Mouse (Mus musculus) myocyte (in vitro differentiated cells): ENCODE data around the gene a. TPM values are rescaled to one million over a fixed set of nuclear protein-coding genes. Genes with fewer than 3 reads are reported as not detected.
"Not testable (repeated sequence)": the region's sequence is repeated elsewhere in the genome, so short reads cannot be mapped to it uniquely, and the experiment has no call there.

Experiments
- H3K27me3 ChIP-seq: one replicate; pipeline ENCODE4 v1.6.1; 2011; ENCODE audit not compliant: control insufficient read depth, insufficient read depth, insufficient read length
- H3K36me3 ChIP-seq: one replicate; pipeline ENCODE4 v1.6.1; 2011; ENCODE audit not compliant: control insufficient read depth, insufficient read depth
- H3K4me2 ChIP-seq: one replicate; pipeline ENCODE4 v1.6.1; 2011; ENCODE audit warnings: low read depth, control low read depth
- H3K4me3 ChIP-seq: one replicate; pipeline ENCODE4 v1.5.1; 2011; ENCODE audit warnings: mild to moderate bottlenecking, control low read depth, moderate library complexity
- H3K79me2 ChIP-seq: one replicate; pipeline ENCODE4 v1.6.1; 2011; ENCODE audit not compliant: control insufficient read depth, insufficient read depth
- H3ac ChIP-seq: one replicate; pipeline ENCODE4 v1.6.1; 2011; ENCODE audit not compliant: control insufficient read depth, insufficient read length
- CEBPB ChIP-seq: IDR thresholded peaks from 2 replicates; pipeline ENCODE4 v1.6.1; 2011; ENCODE audit warnings: mild to moderate bottlenecking, moderate library complexity; ENCODE audit not compliant: poor library complexity, insufficient read depth, severe bottlenecking
- E2F4 ChIP-seq: IDR thresholded peaks from one replicate; pipeline ENCODE4 v1.6.1; 2011; ENCODE audit warnings: mild to moderate bottlenecking, control low read depth, moderate library complexity; ENCODE audit not compliant: insufficient read depth
- MAX ChIP-seq: IDR thresholded peaks from one replicate; pipeline ENCODE4 v1.6.1; 2011; ENCODE audit warnings: low read depth, mild to moderate bottlenecking, control low read depth
- MYOD1 ChIP-seq, 3 experiments: IDR thresholded peaks; one replicate each; pipeline ENCODE4 v1.6.1; 2011; ENCODE audit warnings: control low read depth in 2 of 3, low read depth in 2 of 3, mild to moderate bottlenecking in 2 of 3, moderate library complexity in 1 of 3; ENCODE audit not compliant: insufficient read length in 2 of 3, control insufficient read depth in 1 of 3
- MYOG ChIP-seq, 3 experiments: IDR thresholded peaks; one replicate each; pipeline ENCODE4 v1.6.1; 2011; ENCODE audit warnings: control low read depth in 2 of 3, low read depth in 2 of 3, mild to moderate bottlenecking in 2 of 3; ENCODE audit not compliant: insufficient read length in 2 of 3, control insufficient read depth in 1 of 3, insufficient read depth in 1 of 3
- POLR2A ChIP-seq: IDR thresholded peaks from one replicate; pipeline ENCODE4 v1.6.1; 2011; ENCODE audit warnings: low read depth, mild to moderate bottlenecking, control low read depth, moderate library complexity; ENCODE audit not compliant: insufficient read length
- POLR2AphosphoS2 ChIP-seq: IDR thresholded peaks from one replicate; pipeline ENCODE4 v1.6.1; 2011; ENCODE audit warnings: low read depth, control low read depth; ENCODE audit not compliant: insufficient read length
- REST ChIP-seq: IDR thresholded peaks from one replicate; pipeline ENCODE4 v1.6.1; 2011; ENCODE audit warnings: mild to moderate bottlenecking, control low read depth, moderate library complexity; ENCODE audit not compliant: insufficient read depth, insufficient read length
- SRF ChIP-seq: IDR thresholded peaks from one replicate; pipeline ENCODE4 v1.6.1; 2011; ENCODE audit warnings: low read depth; ENCODE audit not compliant: control insufficient read depth, insufficient read length
- TCF12 ChIP-seq: IDR thresholded peaks from one replicate; pipeline ENCODE4 v1.6.1; 2011; ENCODE audit warnings: mild to moderate bottlenecking, control low read depth; ENCODE audit not compliant: poor library complexity, insufficient read depth, severe bottlenecking
- TCF3 ChIP-seq: IDR thresholded peaks from one replicate; pipeline ENCODE4 v1.6.1; 2011; ENCODE audit warnings: low read depth, control low read depth; ENCODE audit not compliant: insufficient read length
- USF1 ChIP-seq: IDR thresholded peaks from one replicate; pipeline ENCODE4 v1.6.1; 2011; ENCODE audit warnings: low read depth, mild to moderate bottlenecking, control low read depth, moderate library complexity
- polyA plus RNA-seq: library from polyadenylated mRNA; unstranded; fragments of >200 nt; fragmentation: generic; extraction: Trizol; gene quantifications from one replicate; pipeline ENCODE4 v1.2.1, GENCODE M21; 2012; ENCODE audit warnings: missing spikeins

Gene a
- polyA plus RNA-seq, 1 experiment, result not detected

- Histone ChIP-seq H3ac (no peak overlapping the region), H3K79me2 (no peaks in the 10 kb centered on the region), H3K4me3 (no peak overlapping the region), H3K36me3 (no peaks in the 10 kb centered on the region), H3K27me3 (peaks cover 27% of the 10 kb centered on the region), H3K4me2 (no peak overlapping the region)
- TF ChIP-seq SRF, result no peak
- TF ChIP-seq TCF12, result no peak
- TF ChIP-seq MYOG (IDR thresholded peaks at IDR 0.05; ENCODE audit: control insufficient read depth in 1 of 3, insufficient read depth in 1 of 3, insufficient read length in 2 of 3, low read depth in 2 of 3), result no peak
- TF ChIP-seq REST, result no peak
- no peak for TF ChIP-seq POLR2AphosphoS2
- TF ChIP-seq USF1, result no peak
- no peak for TF ChIP-seq POLR2A
- no peak for TF ChIP-seq TCF3
- no peak for TF ChIP-seq MYOD1 (IDR thresholded peaks at IDR 0.05; ENCODE audit: control insufficient read depth in 1 of 3, insufficient read length in 2 of 3, low read depth in 2 of 3)
- TF ChIP-seq MAX, result no peak
- no peak for TF ChIP-seq CEBPB
- no peak for TF ChIP-seq E2F4
These were observed 172.0 kb downstream of the a start for GRCm38 (mm10) chr2:154963176-154963575.

- not testable (repeated sequence) for H3K79me2 ChIP-seq, H3K4me2 ChIP-seq, H3ac ChIP-seq, H3K4me3 ChIP-seq, H3K27me3 ChIP-seq, H3K36me3 ChIP-seq
- TF ChIP-seq MYOG (IDR thresholded peaks at IDR 0.05; ENCODE audit: control insufficient read depth in 1 of 3, insufficient read depth in 1 of 3, insufficient read length in 2 of 3, low read depth in 2 of 3), result peak in 1 of 3 experiments; percentile 38
These were observed 178.7 kb downstream of the a start for GRCm38 (mm10) chr2:154969740-154970397.

DNA sequence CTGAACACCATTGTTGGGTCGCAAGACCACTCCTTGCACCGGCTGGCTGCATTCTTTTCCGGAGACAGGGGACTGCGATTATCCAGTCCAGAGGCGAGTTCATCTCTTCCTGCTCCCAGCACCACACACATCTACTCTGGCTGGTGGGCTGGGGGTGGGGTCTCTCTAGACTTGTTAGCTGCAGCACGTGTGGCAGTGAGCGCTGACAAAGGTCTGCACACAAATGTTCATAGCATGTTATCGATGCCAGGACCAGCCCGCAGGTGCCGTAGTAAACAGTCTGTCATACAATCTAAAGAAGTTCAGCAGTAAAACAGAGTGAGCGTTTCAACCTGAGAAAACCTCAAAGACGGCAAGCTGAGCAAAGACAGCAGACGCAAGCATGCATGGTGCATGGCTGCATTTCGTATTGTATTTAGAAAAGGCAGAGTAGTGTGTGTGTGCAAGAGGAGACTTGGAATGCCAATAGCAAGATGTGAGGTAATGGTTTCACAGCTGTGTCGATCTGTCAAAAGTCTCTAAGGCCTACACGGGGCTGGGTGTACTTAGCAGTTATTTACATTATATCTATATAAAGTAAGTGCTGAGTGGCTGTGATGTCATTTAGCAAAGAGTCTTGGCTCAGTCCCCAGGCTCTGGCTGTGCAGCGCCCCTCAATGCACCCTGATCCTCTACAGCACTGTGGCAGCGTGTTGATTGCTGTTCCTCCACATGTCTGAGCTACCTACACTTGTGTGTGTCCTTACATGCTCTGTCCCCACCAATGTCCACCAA, 180.9 kb downstream of the a start:
- no peak overlapping the region for H3ac ChIP-seq
- no peak for TF ChIP-seq MAX
- peak in 2 of 3 experiments; percentile 18 to 28 for TF ChIP-seq MYOD1 (IDR thresholded peaks at IDR 0.05; ENCODE audit: control insufficient read depth in 1 of 3, insufficient read length in 2 of 3, low read depth in 2 of 3)
- no peak for TF ChIP-seq POLR2AphosphoS2
- no peak for TF ChIP-seq REST
- TF ChIP-seq CEBPB, result no peak
- TF ChIP-seq TCF3, result no peak
- no peak for TF ChIP-seq MYOG (IDR thresholded peaks at IDR 0.05; ENCODE audit: control insufficient read depth in 1 of 3, insufficient read depth in 1 of 3, insufficient read length in 2 of 3, low read depth in 2 of 3)
- no peaks in the 10 kb centered on the region for H3K27me3 ChIP-seq
- no peak overlapping the region for H3K4me3 ChIP-seq
- no peak overlapping the region for H3K4me2 ChIP-seq
- H3K36me3 ChIP-seq, result no peaks in the 10 kb centered on the region
- H3K79me2 ChIP-seq, result no peaks in the 10 kb centered on the region

- TF ChIP-seq MYOG (IDR thresholded peaks at IDR 0.05; ENCODE audit: control insufficient read depth in 1 of 3, insufficient read depth in 1 of 3, insufficient read length in 2 of 3, low read depth in 2 of 3), result no peak
- TF ChIP-seq SRF, result no peak
- no peak for TF ChIP-seq TCF3
- no peak for TF ChIP-seq POLR2AphosphoS2
- no peak for TF ChIP-seq CEBPB
- TF ChIP-seq E2F4, result no peak
- Histone ChIP-seq H3K4me2 (no peak overlapping the region), H3K79me2 (no peaks in the 10 kb centered on the region), H3ac (no peak overlapping the region), H3K36me3 (no peaks in the 10 kb centered on the region), H3K27me3 (no peaks in the 10 kb centered on the region), H3K4me3 (no peak overlapping the region)
These were observed 181.8 kb downstream of the a start for GRCm38 (mm10) chr2:154972981-154973380.

DNA sequence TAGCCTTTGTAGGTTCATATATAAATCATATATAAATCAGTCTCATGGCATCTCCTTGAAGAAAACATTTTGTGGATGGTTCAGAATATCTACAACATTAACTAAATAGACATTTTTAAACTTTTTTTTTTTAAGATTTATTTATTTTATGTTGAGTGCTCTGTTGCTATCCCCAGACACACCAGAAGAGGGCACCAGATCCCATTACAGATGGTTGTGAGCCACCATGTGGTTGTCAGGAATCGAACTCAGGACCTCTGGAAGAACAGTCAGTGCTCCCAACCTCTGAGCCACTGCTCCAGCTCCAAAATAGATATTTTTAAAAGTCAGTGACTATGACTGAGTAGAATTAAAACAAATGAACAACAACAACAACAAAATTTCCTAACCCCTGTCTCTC, 195.4 kb downstream of the a start:
- Histone ChIP-seq H3K4me2 (no peak overlapping the region), H3K79me2 (no peaks in the 10 kb centered on the region), H3ac (no peak overlapping the region), H3K4me3 (no peak overlapping the region), H3K27me3 (no peaks in the 10 kb centered on the region), H3K36me3 (no peaks in the 10 kb centered on the region)
- TF ChIP-seq E2F4, result no peak
